Mouse (Mus musculus): ENCODE results near the gene Palb2.
"Not testable (repeated sequence)": the region's sequence is repeated elsewhere in the genome, so short reads cannot be mapped to it uniquely, and the experiment has no call there.

Palb2 gene

GRCm38 (mm10) chr7:122101014-122101746 is 31.6 kb downstream of the Palb2 start:
- DNase-seq (ENCODE audit: low spot score in 2 of 2): not testable (repeated sequence)

GRCm38 (mm10) chr7:122099222-122099621 is 33.6 kb downstream of the Palb2 start:
- DNase-seq (ENCODE audit: low spot score in 2 of 2): peak in 1 of 2 experiments; percentile 13

DNA sequence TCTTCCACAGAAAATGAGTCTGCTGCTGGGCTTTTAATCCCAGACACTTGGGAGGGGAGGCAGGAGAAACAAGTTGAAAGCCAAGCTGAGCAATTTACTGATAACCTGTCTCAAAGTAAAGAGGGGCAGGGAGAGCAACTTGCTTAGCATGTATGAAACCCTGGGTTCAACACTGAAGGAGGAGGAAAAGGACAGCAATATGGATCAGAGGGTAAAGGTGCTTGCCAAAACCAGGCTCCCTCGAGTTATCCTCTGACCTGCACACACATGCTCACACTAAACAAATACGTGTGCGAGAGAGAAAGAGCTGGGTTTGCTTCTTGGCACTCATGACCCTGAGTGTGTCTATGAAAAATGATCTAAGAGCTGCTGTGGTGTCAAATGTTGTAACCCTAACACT is 34.8 kb downstream of the Palb2 start:
- DNase-seq (ENCODE audit: low spot score in 2 of 2): no peak

DNA sequence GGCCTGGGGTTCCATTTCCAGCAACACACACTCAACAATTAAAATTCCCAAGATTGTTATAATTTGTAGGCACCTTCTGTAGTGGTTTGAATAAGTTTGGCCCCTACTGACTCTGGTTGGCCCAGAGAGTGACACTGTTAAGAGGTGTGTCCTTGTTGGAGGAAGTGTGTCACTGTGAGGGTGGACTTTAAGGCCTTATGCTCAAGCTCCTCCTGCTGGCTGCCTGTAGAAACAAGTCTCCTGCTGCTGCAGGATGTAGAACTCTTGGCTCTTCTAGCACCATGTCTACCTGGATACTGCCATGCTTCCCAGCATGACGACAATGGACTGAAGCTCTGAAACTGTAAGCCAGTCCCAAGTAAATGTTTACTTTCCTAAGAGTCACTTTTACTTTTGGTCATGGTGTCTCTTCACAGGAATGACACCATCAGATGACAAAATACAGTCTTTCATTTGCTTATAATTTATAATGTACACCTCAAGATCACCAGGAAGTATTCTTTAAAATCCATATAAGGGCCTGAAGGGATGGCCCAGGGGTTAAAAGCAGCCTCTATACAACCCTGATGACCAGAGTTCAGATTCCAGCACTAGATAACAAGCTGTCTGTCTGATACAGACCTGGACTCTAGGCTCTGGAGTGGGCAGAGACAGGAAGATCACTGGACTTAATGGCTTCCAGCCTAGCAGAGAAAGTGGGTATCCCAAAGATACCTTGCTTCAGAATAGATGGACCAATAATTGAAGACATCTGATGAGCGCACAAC is 38.0 kb downstream of the Palb2 start:
- no peak for DNase-seq (ENCODE audit: low spot score in 2 of 2)

- no peak for DNase-seq (ENCODE audit: low spot score in 2 of 2)
Observed at GRCm38 (mm10) chr7:122087195-122087982, 45.4 kb downstream of the Palb2 start.

- DNase-seq (ENCODE audit: low spot score in 2 of 2): no peak
Observed at GRCm38 (mm10) chr7:122081071-122081470, 51.7 kb downstream of the Palb2 start.

GRCm38 (mm10) chr7:122079798-122080554 is 52.8 kb downstream of the Palb2 start:
- no peak for DNase-seq (ENCODE audit: low spot score in 2 of 2)

DNA sequence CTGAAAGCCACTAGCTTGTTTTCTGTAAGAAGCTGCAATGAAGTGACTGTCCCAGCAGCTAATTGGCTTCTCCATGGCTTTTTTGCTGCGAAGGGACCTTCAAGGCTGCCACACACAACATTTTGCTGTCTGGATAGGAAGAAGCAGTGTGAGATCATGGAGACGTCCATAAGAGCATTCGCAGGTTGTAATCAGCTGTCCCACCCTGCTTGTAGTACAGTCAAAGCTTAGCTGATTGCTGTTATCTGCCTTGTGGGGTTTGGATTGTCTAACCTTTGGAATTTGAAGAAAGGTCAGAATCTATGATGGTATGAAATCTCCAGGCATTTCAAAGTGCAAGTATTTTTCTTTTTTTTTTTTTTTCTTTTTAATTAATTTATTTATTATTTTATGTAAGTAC is 58.4 kb downstream of the Palb2 start:
- DNase-seq (ENCODE audit: low spot score in 2 of 2): no peak

- peak; percentile 17 to 26 for DNase-seq (ENCODE audit: low spot score in 2 of 2)
Observed at GRCm38 (mm10) chr7:122067517-122068381, 65.0 kb downstream of the Palb2 start.

DNA sequence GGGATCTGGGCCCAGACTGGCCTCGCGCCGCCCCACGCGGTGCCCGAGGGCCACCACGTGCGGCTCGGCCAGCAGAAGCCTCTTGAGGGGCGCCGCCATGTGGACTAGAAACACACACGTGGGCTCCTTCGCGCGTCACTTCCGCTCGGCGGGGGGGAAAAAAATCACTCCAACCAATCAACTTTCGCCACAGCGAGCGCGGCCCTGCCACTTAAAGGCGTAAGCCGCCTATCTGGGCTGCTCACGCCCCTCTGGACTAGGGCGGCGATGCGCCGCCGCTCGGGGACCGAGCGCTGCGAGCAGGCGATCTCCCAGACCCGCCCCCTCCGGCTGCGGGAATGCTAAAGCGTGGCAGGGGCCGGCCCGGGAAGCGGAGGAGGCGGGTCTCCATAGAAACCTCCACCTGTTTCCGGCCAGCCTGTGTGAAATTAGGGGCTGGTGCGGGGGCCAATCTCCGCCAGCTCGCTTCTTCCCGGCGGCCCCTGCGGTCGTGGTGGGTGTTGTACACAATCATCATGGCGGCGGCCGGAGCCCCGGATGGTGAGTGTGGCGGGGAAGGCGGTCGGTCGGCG is 65.8 kb downstream of the Palb2 start, which contains the start of the genes Ubfd1 and Ears2:
TSS of gene Ubfd1 (plus strand) at position 231 of the 572 bp plus-strand sequence.
TSS of gene Ears2 (minus strand) at position 319 of the 572 bp plus-strand sequence.
- DNase-seq (ENCODE audit: low spot score in 2 of 2): peak; percentile 94 to 96

- no peak for DNase-seq (ENCODE audit: low spot score in 2 of 2)
Observed at GRCm38 (mm10) chr7:122066102-122066944, 66.5 kb downstream of the Palb2 start.

DNA sequence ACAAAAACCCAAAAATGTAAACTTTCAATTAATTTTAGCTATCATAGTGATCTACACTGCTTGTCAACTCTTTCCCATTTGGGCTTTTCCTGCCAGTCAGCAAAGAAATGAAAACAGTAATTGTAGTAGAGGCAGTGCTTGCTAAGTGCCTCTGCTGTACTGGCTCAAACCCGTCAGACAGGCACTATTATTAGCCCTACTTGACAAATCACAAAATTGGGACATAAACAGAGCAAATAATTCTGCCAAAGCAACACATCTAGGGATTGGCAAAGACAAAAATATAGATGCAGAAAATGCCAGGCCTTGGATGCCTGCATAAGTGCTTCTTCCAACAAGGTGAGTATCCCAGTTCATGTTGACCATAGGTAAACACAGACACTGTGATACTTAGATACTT is 67.1 kb downstream of the Palb2 start:
- DNase-seq (ENCODE audit: low spot score in 2 of 2): no peak

Data from urinary bladder, postnatal 36 days (tissue).